Mouse (Mus musculus): ENCODE data around the gene Slc44a1. TPM values are rescaled to one million over a fixed set of nuclear protein-coding genes. Genes with fewer than 3 reads are reported as not detected.

Slc44a1 gene
- polyA plus RNA-seq, 1 experiment from 2014 or later = 16.2 TPM

- H3K4me2 ChIP-seq (ENCODE audit: low read depth, low read length, severe bottlenecking) = no peak overlapping the region
- DNase-seq (ENCODE audit: low spot score) (peak; percentile 56), ATAC-seq (replicated peaks; ENCODE audit: low FRiP score) (peak; percentile 51)
- H3K27me3 ChIP-seq (ENCODE audit: control insufficient read depth, insufficient read depth, low read length) = no peaks in the 10 kb centered on the region
- no peaks in the 10 kb centered on the region for H3K36me3 ChIP-seq (ENCODE audit: control insufficient read depth, insufficient read depth, low read length)
- H3K4me3 ChIP-seq (ENCODE audit: low read depth, low read length) = no peak overlapping the region
- H3K9me3 ChIP-seq (ENCODE audit: control insufficient read depth, low read length) = no peaks in the 10 kb centered on the region
- peaks cover 3% of the 10 kb centered on the region; the same call in 1 of the 2 replicates for H3K4me1 ChIP-seq (replicated peaks; ENCODE audit: control insufficient read depth, insufficient read depth, low read length)
- H3K9ac ChIP-seq (ENCODE audit: low read length) = no peak overlapping the region
- 52% methylated on average over 4 of the region's 4 CpGs for WGBS
- no peak overlapping the region for H3K27ac ChIP-seq (ENCODE audit: low read depth, low read length)
These were observed 184.6 kb downstream of the Slc44a1 start for GRCm38 (mm10) chr4:53624816-53625215.

- Histone ChIP-seq H3K4me3 (ENCODE audit: low read depth, low read length) (no peak overlapping the region), H3K36me3 (ENCODE audit: control insufficient read depth, insufficient read depth, low read length) (no peaks in the 10 kb centered on the region), H3K27me3 (ENCODE audit: control insufficient read depth, insufficient read depth, low read length) (no peaks in the 10 kb centered on the region), H3K9me3 (ENCODE audit: control insufficient read depth, low read length) (no peaks in the 10 kb centered on the region), H3K9ac (ENCODE audit: low read length) (no peak overlapping the region), H3K27ac (ENCODE audit: low read depth, low read length) (no peak overlapping the region), H3K4me1 (replicated peaks; ENCODE audit: control insufficient read depth, insufficient read depth, low read length) (peaks cover 3% of the 10 kb centered on the region; the same call in 1 of the 2 replicates), H3K4me2 (ENCODE audit: low read depth, low read length, severe bottlenecking) (no peak overlapping the region)
- DNase-seq (ENCODE audit: low spot score) = no peak
- ATAC-seq (replicated peaks; ENCODE audit: low FRiP score) = no peak
- WGBS = 93% methylated on average over 3 of the region's 3 CpGs
These were observed 185.1 kb downstream of the Slc44a1 start for GRCm38 (mm10) chr4:53625263-53625662.

- Histone ChIP-seq H3K4me1 (replicated peaks; ENCODE audit: control insufficient read depth, insufficient read depth, low read length) (peaks cover 7% of the 10 kb centered on the region; the same call in 1 of the 2 replicates), H3K4me2 (ENCODE audit: low read depth, low read length, severe bottlenecking) (no peak overlapping the region), H3K4me3 (ENCODE audit: low read depth, low read length) (no peak overlapping the region), H3K9me3 (ENCODE audit: control insufficient read depth, low read length) (no peaks in the 10 kb centered on the region), H3K27ac (ENCODE audit: low read depth, low read length) (no peak overlapping the region), H3K36me3 (ENCODE audit: control insufficient read depth, insufficient read depth, low read length) (no peaks in the 10 kb centered on the region), H3K9ac (ENCODE audit: low read length) (no peak overlapping the region), H3K27me3 (ENCODE audit: control insufficient read depth, insufficient read depth, low read length) (no peaks in the 10 kb centered on the region)
- 75% methylated on average over 4 of the region's 4 CpGs for WGBS
- no peak for ATAC-seq (replicated peaks; ENCODE audit: low FRiP score)
- no peak for DNase-seq (ENCODE audit: low spot score)
These were observed 188.7 kb downstream of the Slc44a1 start for GRCm38 (mm10) chr4:53628924-53629323.

- Histone ChIP-seq H3K4me3 (ENCODE audit: low read depth, low read length) (peak overlapping the region; percentile 79), H3K4me1 (replicated peaks; ENCODE audit: control insufficient read depth, insufficient read depth, low read length) (peaks cover 5% of the 10 kb centered on the region; the same call in 1 of the 2 replicates), H3K27ac (ENCODE audit: low read depth, low read length) (0 out of 2 replicates have a peak overlapping the region, but pooled peaks have one; percentile 50), H3K4me2 (ENCODE audit: low read depth, low read length, severe bottlenecking) (peak overlapping the region; percentile 75), H3K9ac (ENCODE audit: low read length) (peak overlapping the region; percentile 87), H3K9me3 (ENCODE audit: control insufficient read depth, low read length) (no peaks in the 10 kb centered on the region), H3K36me3 (ENCODE audit: control insufficient read depth, insufficient read depth, low read length) (no peaks in the 10 kb centered on the region), H3K27me3 (ENCODE audit: control insufficient read depth, insufficient read depth, low read length) (no peaks in the 10 kb centered on the region)
- WGBS = 5% methylated on average over 12 of the region's 12 CpGs
- ATAC-seq (replicated peaks; ENCODE audit: low FRiP score) = peak; percentile 57; the same call in 1 of the 2 replicates
- DNase-seq (ENCODE audit: low spot score) = no peak
These were observed 190.7 kb downstream of the Slc44a1 start for GRCm38 (mm10) chr4:53630963-53631315.

GRCm38 (mm10) chr4:53631316-53632010 is 191.2 kb downstream of the Slc44a1 start, which contains the start of gene Fsd1l:
Gene Fsd1l (plus strand): TSS chr4:53631471.
- WGBS = under 1% methylated on average over 57 of the region's 88 CpGs
- H3K4me1 ChIP-seq (replicated peaks; ENCODE audit: control insufficient read depth, insufficient read depth, low read length) = peaks cover 5% of the 10 kb centered on the region; the same call in 1 of the 2 replicates

GRCm38 (mm10) chr4:53632011-53632349 is 191.8 kb downstream of the Slc44a1 start:
- Histone ChIP-seq H3K27me3 (ENCODE audit: control insufficient read depth, insufficient read depth, low read length) (no peaks in the 10 kb centered on the region), H3K4me1 (replicated peaks; ENCODE audit: control insufficient read depth, insufficient read depth, low read length) (peaks cover 5% of the 10 kb centered on the region; the same call in 1 of the 2 replicates), H3K4me2 (ENCODE audit: low read depth, low read length, severe bottlenecking) (peak overlapping the region; percentile 75), H3K27ac (ENCODE audit: low read depth, low read length) (peak overlapping the region; percentile 68; the same call in 1 of the 2 replicates), H3K36me3 (ENCODE audit: control insufficient read depth, insufficient read depth, low read length) (no peaks in the 10 kb centered on the region), H3K9ac (ENCODE audit: low read length) (peak overlapping the region; percentile 87), H3K4me3 (ENCODE audit: low read depth, low read length) (peak overlapping the region; percentile 79), H3K9me3 (ENCODE audit: control insufficient read depth, low read length) (no peaks in the 10 kb centered on the region)
- DNase-seq (ENCODE audit: low spot score) (no peak), ATAC-seq (replicated peaks; ENCODE audit: low FRiP score) (no peak)
- 2% methylated on average over 5 of the region's 5 CpGs for WGBS

More at GRCm38 (mm10) chr4:53631316-53632010, 191.2 kb downstream of the Slc44a1 start, which contains the start of gene Fsd1l:
- H3K4me3 ChIP-seq (ENCODE audit: low read depth, low read length) = peak within 1 kb of the TSS; percentile 79
- peak; percentile 90 for ATAC-seq (replicated peaks; ENCODE audit: low FRiP score)
- no peaks in the 10 kb centered on the region for H3K9me3 ChIP-seq (ENCODE audit: control insufficient read depth, low read length)
- H3K27me3 ChIP-seq (ENCODE audit: control insufficient read depth, insufficient read depth, low read length) = no peaks in the 10 kb centered on the region
- peak within 1 kb of the TSS; percentile 87 for H3K9ac ChIP-seq (ENCODE audit: low read length)
- peak within 1 kb of the TSS; percentile 75 for H3K4me2 ChIP-seq (ENCODE audit: low read depth, low read length, severe bottlenecking)
- H3K27ac ChIP-seq (ENCODE audit: low read depth, low read length) = peak within 1 kb of the TSS; percentile 68
- H3K36me3 ChIP-seq (ENCODE audit: control insufficient read depth, insufficient read depth, low read length) = no peaks in the 10 kb centered on the region
- peak; percentile 92 for DNase-seq (ENCODE audit: low spot score)

- H3K36me3 ChIP-seq (ENCODE audit: control insufficient read depth, insufficient read depth, low read length) = no peaks in the 10 kb centered on the region
- H3K27ac ChIP-seq (ENCODE audit: low read depth, low read length) = no peak overlapping the region
- no peak overlapping the region for H3K9ac ChIP-seq (ENCODE audit: low read length)
- DNase-seq (ENCODE audit: low spot score) (no peak), ATAC-seq (replicated peaks; ENCODE audit: low FRiP score) (no peak)
- no peak overlapping the region for H3K4me3 ChIP-seq (ENCODE audit: low read depth, low read length)
- 50% methylated on average over 3 of the region's 3 CpGs for WGBS
- no peak overlapping the region for H3K4me2 ChIP-seq (ENCODE audit: low read depth, low read length, severe bottlenecking)
- peaks cover 5% of the 10 kb centered on the region; the same call in 1 of the 2 replicates for H3K4me1 ChIP-seq (replicated peaks; ENCODE audit: control insufficient read depth, insufficient read depth, low read length)
- no peaks in the 10 kb centered on the region for H3K27me3 ChIP-seq (ENCODE audit: control insufficient read depth, insufficient read depth, low read length)
- H3K9me3 ChIP-seq (ENCODE audit: control insufficient read depth, low read length) = no peaks in the 10 kb centered on the region
These were observed 195.1 kb downstream of the Slc44a1 start for GRCm38 (mm10) chr4:53635336-53635735.

GRCm38 (mm10) chr4:53637269-53637909 is 197.2 kb downstream of the Slc44a1 start:
- Histone ChIP-seq H3K27me3 (ENCODE audit: control insufficient read depth, insufficient read depth, low read length) (no peaks in the 10 kb centered on the region), H3K27ac (ENCODE audit: low read depth, low read length) (no peak overlapping the region), H3K4me1 (replicated peaks; ENCODE audit: control insufficient read depth, insufficient read depth, low read length) (no peaks in the 10 kb centered on the region; the same call in 1 of the 2 replicates), H3K4me2 (ENCODE audit: low read depth, low read length, severe bottlenecking) (no peak overlapping the region), H3K36me3 (ENCODE audit: control insufficient read depth, insufficient read depth, low read length) (no peaks in the 10 kb centered on the region), H3K9me3 (ENCODE audit: control insufficient read depth, low read length) (no peaks in the 10 kb centered on the region), H3K9ac (ENCODE audit: low read length) (no peak overlapping the region), H3K4me3 (ENCODE audit: low read depth, low read length) (no peak overlapping the region)
- DNase-seq (ENCODE audit: low spot score) (no peak), ATAC-seq (replicated peaks; ENCODE audit: low FRiP score) (no peak)
- WGBS = 60% methylated on average over 7 of the region's 7 CpGs

All from forebrain, embryonic 11.5 days (tissue).